Mouse (Mus musculus) lung, postnatal 0 days (tissue): ENCODE data around the gene Lingo4. TPM values are rescaled to one million over a fixed set of nuclear protein-coding genes. Genes with fewer than 3 reads are reported as not detected.

Experiments used
- ATAC-seq: fragments of 200-750 bp; cut with Nextera tagmentation; 2 replicates; pipeline ENCODE4 v1.8.0; 2017; ENCODE audit warnings: moderate library complexity
- DNase-seq: peaks from one replicate; pipeline ENCODE4 v3.0.0-alpha.2; 2016; ENCODE audit warnings: low spot score
- H3K27ac ChIP-seq: fragments of 300-500 bp; sonication (generic); 2 replicates; pipeline ENCODE4 v1.5.1; 2014; ENCODE audit warnings: antibody characterized with exemption, mild to moderate bottlenecking, low read length, mixed read lengths
- H3K27me3 ChIP-seq: fragments of 300-500 bp; sonication (generic); replicated peaks from 2 replicates; pipeline ENCODE4 v1.6.1; 2014; ENCODE audit warnings: low read length, mixed read lengths; ENCODE audit not compliant: insufficient read depth
- H3K36me3 ChIP-seq: fragments of 300-500 bp; sonication (generic); 2 replicates; pipeline ENCODE4 v1.6.1; 2014; ENCODE audit warnings: low read length, mixed read lengths; ENCODE audit not compliant: insufficient read depth
- H3K4me1 ChIP-seq: fragments of 300-500 bp; sonication (generic); 2 replicates; pipeline ENCODE4 v1.6.1; 2014; ENCODE audit warnings: antibody characterized with exemption, low read depth, low read length, mixed read lengths; ENCODE audit not compliant: insufficient read depth
- H3K4me2 ChIP-seq: fragments of 300-500 bp; sonication (generic); replicated peaks from 2 replicates; pipeline ENCODE4 v1.6.1; 2014; ENCODE audit warnings: low read depth, mild to moderate bottlenecking, low read length, moderate library complexity, mixed read lengths
- H3K4me3 ChIP-seq: fragments of 300-500 bp; sonication (generic); 2 replicates; pipeline ENCODE4 v1.5.1; 2014; ENCODE audit warnings: low read depth, low read length
- H3K9ac ChIP-seq: fragments of 300-500 bp; sonication (generic); replicated peaks from 2 replicates; pipeline ENCODE4 v1.6.1; 2014; ENCODE audit warnings: low read depth, mild to moderate bottlenecking
- H3K9me3 ChIP-seq: fragments of 300-500 bp; sonication (generic); 2 replicates; pipeline ENCODE4 v1.6.1; 2016; ENCODE audit warnings: low read length, mixed read lengths
- CTCF ChIP-seq: IDR thresholded peaks from 2 replicates; pipeline ENCODE4 v1.5.1; 2016; ENCODE audit warnings: antibody characterized with exemption, mild to moderate bottlenecking
- EP300 ChIP-seq: IDR thresholded peaks from 2 replicates; pipeline ENCODE4 v1.6.1; 2016; ENCODE audit warnings: antibody characterized with exemption, mild to moderate bottlenecking, control low read depth
- WGBS: fragments of 180-500 bp; shearing (Covaris S2); extraction: QIAGEN DNeasy Blood & Tissue Kit; methylation state at CpG from one replicate; pipeline ENCODE4 v1.1.7; 2014; 5-methylcytosine and 5-hydroxymethylcytosine counted together
- polyA plus RNA-seq: library from polyadenylated mRNA; unstranded; fragments of >200 nt; fragmentation: Nextera tagmentation; extraction: Ambion mirVana; gene quantifications from 2 replicates; pipeline ENCODE4 v1.2.1, GENCODE M21; 2015

The Lingo4 gene
- polyA plus RNA-seq, 1 experiment from 2014 or later = 0.26 TPM

DNA sequence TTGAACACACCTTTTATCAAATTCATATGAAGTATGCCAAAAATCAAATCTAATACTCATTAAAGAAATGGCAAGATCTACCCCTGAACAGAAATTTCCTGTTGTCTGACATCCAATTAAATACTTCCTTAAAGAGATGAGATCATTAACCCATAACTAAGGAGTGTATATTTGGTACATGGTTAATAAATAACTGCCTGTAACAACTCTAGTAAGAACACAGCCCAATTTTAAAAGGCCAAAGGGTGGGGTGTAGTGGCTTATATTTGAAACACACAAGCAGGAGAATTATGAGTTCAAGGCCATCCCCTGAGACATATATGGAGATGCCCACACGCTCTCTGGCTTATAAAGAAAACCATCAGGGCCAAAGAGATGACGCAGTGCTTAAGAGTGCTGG lies 51.1 kb downstream of the Lingo4 start:
- WGBS = 91% methylated on average over 2 of the region's 2 CpGs
- no peak for ATAC-seq
- no peak overlapping the region for H3K9ac ChIP-seq
- no peaks in the 10 kb centered on the region for H3K4me1 ChIP-seq
- no peaks in the 10 kb centered on the region; the same call in none of the 2 replicates for H3K36me3 ChIP-seq
- no peak overlapping the region for H3K27ac ChIP-seq
- TF ChIP-seq CTCF = no peak
- no peak for TF ChIP-seq EP300
- H3K4me3 ChIP-seq = no peak overlapping the region
- no peak for DNase-seq
- no peaks in the 10 kb centered on the region for H3K9me3 ChIP-seq
- H3K4me2 ChIP-seq = no peak overlapping the region
- no peaks in the 10 kb centered on the region for H3K27me3 ChIP-seq

Other genes with a start within 250 kb of the Lingo4 start
- not detected in 2 replicates for gene Gm10696, start 220.3 kb upstream of the Lingo4 start, polyA plus RNA-seq
- not detected in 2 replicates for gene Gm5286, start 201.8 kb upstream of the Lingo4 start, polyA plus RNA-seq
- not detected in 2 replicates for gene Gm4778, start 134.5 kb upstream of the Lingo4 start, polyA plus RNA-seq
- 7.6 and 7.7 TPM in 2 replicates for gene Them4, start 88.4 kb upstream of the Lingo4 start, polyA plus RNA-seq
- gene Them5, start 56.4 kb upstream of the Lingo4 start, polyA plus RNA-seq = 2.9 and 3.2 TPM in 2 replicates
- gene C2cd4d, start 36.1 kb upstream of the Lingo4 start, polyA plus RNA-seq = 0.29 and 0.76 TPM in 2 replicates
- 5.6 and 7.4 TPM in 2 replicates for gene Rorc, start 25.7 kb upstream of the Lingo4 start, polyA plus RNA-seq
- 2.1 and 4.7 TPM in 2 replicates for gene Tdrkh, start 14.8 kb downstream of the Lingo4 start, polyA plus RNA-seq
- 39.2 and 39.7 TPM in 2 replicates for gene Mrpl9, start 44.8 kb downstream of the Lingo4 start, polyA plus RNA-seq
- 0.25 and 0.30 TPM in 2 replicates for gene Oaz3, start 45.4 kb downstream of the Lingo4 start, polyA plus RNA-seq
- 0.80 and 1.2 TPM in 2 replicates for gene Celf3, start 79.8 kb downstream of the Lingo4 start, polyA plus RNA-seq
- 28.7 and 32.9 TPM in 2 replicates for gene Riiad1, start 81.8 kb downstream of the Lingo4 start, polyA plus RNA-seq
- 21.5 and 28.3 TPM in 2 replicates for gene Snx27, start 184.2 kb downstream of the Lingo4 start, polyA plus RNA-seq
- not detected in 2 replicates for gene Gm10972, start 244.6 kb downstream of the Lingo4 start, polyA plus RNA-seq